Mouse (Mus musculus): ENCODE results near the gene Mapk12.

- TF ChIP-seq CTCF (IDR thresholded peaks at IDR 0.05; ENCODE audit: borderline replicate concordance, insufficient read depth, low read length) (no peak), POLR2A (IDR thresholded peaks at IDR 0.05; ENCODE audit: low read depth, low read length) (no peak)
These were observed 41.8 kb upstream of the Mapk12 start for GRCm38 (mm10) chr15:89182328-89182741.

Measured in embryonic fibroblast, embryonic 13.5 days (primary cell).